Mouse (Mus musculus): ENCODE measurements around the gene Kif26a. TPM values are rescaled to one million over a fixed set of nuclear protein-coding genes. Genes with fewer than 3 reads are reported as not detected.

Kif26a gene
- polyA plus RNA-seq, 1 experiment from 2014 or later = 0.89 TPM

GRCm38 (mm10) chr12:112140745-112141144 is 5.3 kb upstream of the Kif26a start:
- Histone ChIP-seq H3K9me3 (ENCODE audit: control insufficient read depth) (no peaks in the 10 kb centered on the region), H3K27ac (ENCODE audit: low read depth, low read length) (no peak overlapping the region), H3K4me3 (ENCODE audit: low read depth, low read length) (no peak overlapping the region), H3K36me3 (ENCODE audit: control insufficient read depth, insufficient read depth) (no peaks in the 10 kb centered on the region), H3K9ac (ENCODE audit: low read depth, low read length) (no peak overlapping the region), H3K4me2 (replicated peaks; ENCODE audit: low read depth) (no peak overlapping the region), H3K4me1 (replicated peaks; ENCODE audit: control insufficient read depth, insufficient read depth, low read length) (peaks cover 4% of the 10 kb centered on the region; the same call in 1 of the 2 replicates), H3K27me3 (replicated peaks; ENCODE audit: control insufficient read depth, insufficient read depth, low read length) (peaks cover 43% of the 10 kb centered on the region)
- no peak for ATAC-seq
- 60% methylated on average over 7 of the region's 7 CpGs for WGBS
- no peak for TF ChIP-seq CTCF (IDR thresholded peaks at IDR 0.05; ENCODE audit: low read depth)

- Histone ChIP-seq H3K27me3 (replicated peaks; ENCODE audit: control insufficient read depth, insufficient read depth, low read length) (peaks cover 48% of the 10 kb centered on the region), H3K9ac (ENCODE audit: low read depth, low read length) (no peak overlapping the region), H3K36me3 (ENCODE audit: control insufficient read depth, insufficient read depth) (no peaks in the 10 kb centered on the region), H3K9me3 (ENCODE audit: control insufficient read depth) (no peaks in the 10 kb centered on the region), H3K27ac (ENCODE audit: low read depth, low read length) (no peak overlapping the region), H3K4me2 (replicated peaks; ENCODE audit: low read depth) (no peak overlapping the region), H3K4me3 (ENCODE audit: low read depth, low read length) (no peak overlapping the region), H3K4me1 (replicated peaks; ENCODE audit: control insufficient read depth, insufficient read depth, low read length) (peaks cover 8% of the 10 kb centered on the region)
- no peak for ATAC-seq
- TF ChIP-seq CTCF (IDR thresholded peaks at IDR 0.05; ENCODE audit: low read depth) = 0 out of 2 replicates have a peak, but pooled peaks have one; percentile 23
- 7% methylated on average over 6 of the region's 6 CpGs for WGBS
Measured at GRCm38 (mm10) chr12:112141300-112141699, 4.7 kb upstream of the Kif26a start.

GRCm38 (mm10) chr12:112143116-112143832 is 2.7 kb upstream of the Kif26a start:
- Histone ChIP-seq H3K4me1 (replicated peaks; ENCODE audit: control insufficient read depth, insufficient read depth, low read length) (peaks cover 8% of the 10 kb centered on the region), H3K4me2 (replicated peaks; ENCODE audit: low read depth) (peak overlapping the region; percentile 59), H3K27ac (ENCODE audit: low read depth, low read length) (no peak overlapping the region), H3K36me3 (ENCODE audit: control insufficient read depth, insufficient read depth) (no peaks in the 10 kb centered on the region), H3K9me3 (ENCODE audit: control insufficient read depth) (no peaks in the 10 kb centered on the region), H3K4me3 (ENCODE audit: low read depth, low read length) (peak overlapping the region; percentile 34), H3K9ac (ENCODE audit: low read depth, low read length) (no peak overlapping the region), H3K27me3 (replicated peaks; ENCODE audit: control insufficient read depth, insufficient read depth, low read length) (peaks cover 64% of the 10 kb centered on the region)
- 7% methylated on average over 14 of the region's 14 CpGs for WGBS
- TF ChIP-seq CTCF (IDR thresholded peaks at IDR 0.05; ENCODE audit: low read depth) = peak; percentile 58
- no peak for ATAC-seq

GRCm38 (mm10) chr12:112143833-112144201 is 2.2 kb upstream of the Kif26a start:
- peaks cover 64% of the 10 kb centered on the region for H3K27me3 ChIP-seq (replicated peaks; ENCODE audit: control insufficient read depth, insufficient read depth, low read length)
- TF ChIP-seq CTCF (IDR thresholded peaks at IDR 0.05; ENCODE audit: low read depth) = peak; percentile 8; the same call in 1 of the 2 replicates
- peak overlapping the region; percentile 59 for H3K4me2 ChIP-seq (replicated peaks; ENCODE audit: low read depth)
- no peaks in the 10 kb centered on the region for H3K36me3 ChIP-seq (ENCODE audit: control insufficient read depth, insufficient read depth)
- no peaks in the 10 kb centered on the region for H3K9me3 ChIP-seq (ENCODE audit: control insufficient read depth)
- H3K4me3 ChIP-seq (ENCODE audit: low read depth, low read length) = peak overlapping the region; percentile 34
- ATAC-seq = no peak
- peaks cover 8% of the 10 kb centered on the region for H3K4me1 ChIP-seq (replicated peaks; ENCODE audit: control insufficient read depth, insufficient read depth, low read length)
- no peak overlapping the region for H3K27ac ChIP-seq (ENCODE audit: low read depth, low read length)
- WGBS = under 1% methylated on average over 40 of the region's 52 CpGs
- no peak overlapping the region for H3K9ac ChIP-seq (ENCODE audit: low read depth, low read length)

GRCm38 (mm10) chr12:112144377-112145115 is 1.5 kb upstream of the Kif26a start:
- no peak for ATAC-seq
- TF ChIP-seq CTCF (IDR thresholded peaks at IDR 0.05; ENCODE audit: low read depth) = no peak
- peaks cover 8% of the 10 kb centered on the region for H3K4me1 ChIP-seq (replicated peaks; ENCODE audit: control insufficient read depth, insufficient read depth, low read length)
- 2% methylated on average over 46 of the region's 46 CpGs for WGBS
- H3K9ac ChIP-seq (ENCODE audit: low read depth, low read length) = no peak overlapping the region
- H3K36me3 ChIP-seq (ENCODE audit: control insufficient read depth, insufficient read depth) = no peaks in the 10 kb centered on the region
- H3K4me3 ChIP-seq (ENCODE audit: low read depth, low read length) = peak overlapping the region; percentile 34
- H3K9me3 ChIP-seq (ENCODE audit: control insufficient read depth) = no peaks in the 10 kb centered on the region
- peak overlapping the region; percentile 59 for H3K4me2 ChIP-seq (replicated peaks; ENCODE audit: low read depth)
- peaks cover 64% of the 10 kb centered on the region for H3K27me3 ChIP-seq (replicated peaks; ENCODE audit: control insufficient read depth, insufficient read depth, low read length)
- no peak overlapping the region for H3K27ac ChIP-seq (ENCODE audit: low read depth, low read length)

- ATAC-seq = peak; percentile 32; the same call in 1 of the 2 replicates
- 0% methylated on average over 37 of the region's 37 CpGs for WGBS
- no peaks in the 10 kb centered on the region for H3K9me3 ChIP-seq (ENCODE audit: control insufficient read depth)
- H3K27ac ChIP-seq (ENCODE audit: low read depth, low read length) = no peak overlapping the region
- peaks cover 8% of the 10 kb centered on the region for H3K4me1 ChIP-seq (replicated peaks; ENCODE audit: control insufficient read depth, insufficient read depth, low read length)
- H3K4me2 ChIP-seq (replicated peaks; ENCODE audit: low read depth) = peak overlapping the region; percentile 77
- TF ChIP-seq CTCF (IDR thresholded peaks at IDR 0.05; ENCODE audit: low read depth) = peak; percentile 99
- peak overlapping the region; percentile 46 for H3K4me3 ChIP-seq (ENCODE audit: low read depth, low read length)
- H3K9ac ChIP-seq (ENCODE audit: low read depth, low read length) = no peak overlapping the region
- no peaks in the 10 kb centered on the region for H3K36me3 ChIP-seq (ENCODE audit: control insufficient read depth, insufficient read depth)
- H3K27me3 ChIP-seq (replicated peaks; ENCODE audit: control insufficient read depth, insufficient read depth, low read length) = peaks cover 64% of the 10 kb centered on the region
Measured at GRCm38 (mm10) chr12:112145211-112145874, 665 bp upstream of the Kif26a start.

Data from intestine, postnatal 0 days (tissue).